Mouse (Mus musculus) stomach, adult 2 months (tissue): ENCODE results near the gene Pnmal1. TPM values are rescaled to one million over a fixed set of nuclear protein-coding genes. Genes with fewer than 3 reads are reported as not detected.

ENCODE experiments used
- polyA plus RNA-seq: library from polyadenylated mRNA; depleted of rRNA; stranded (reverse); fragments of >200 nt; gene quantifications from 2 replicates; pipeline ENCODE4 v1.2.3, GENCODE M21; 2012; rRNA removed

Gene Pnmal1
- 0.04 and 0.08 TPM in 2 replicates for polyA plus RNA-seq

DNA sequence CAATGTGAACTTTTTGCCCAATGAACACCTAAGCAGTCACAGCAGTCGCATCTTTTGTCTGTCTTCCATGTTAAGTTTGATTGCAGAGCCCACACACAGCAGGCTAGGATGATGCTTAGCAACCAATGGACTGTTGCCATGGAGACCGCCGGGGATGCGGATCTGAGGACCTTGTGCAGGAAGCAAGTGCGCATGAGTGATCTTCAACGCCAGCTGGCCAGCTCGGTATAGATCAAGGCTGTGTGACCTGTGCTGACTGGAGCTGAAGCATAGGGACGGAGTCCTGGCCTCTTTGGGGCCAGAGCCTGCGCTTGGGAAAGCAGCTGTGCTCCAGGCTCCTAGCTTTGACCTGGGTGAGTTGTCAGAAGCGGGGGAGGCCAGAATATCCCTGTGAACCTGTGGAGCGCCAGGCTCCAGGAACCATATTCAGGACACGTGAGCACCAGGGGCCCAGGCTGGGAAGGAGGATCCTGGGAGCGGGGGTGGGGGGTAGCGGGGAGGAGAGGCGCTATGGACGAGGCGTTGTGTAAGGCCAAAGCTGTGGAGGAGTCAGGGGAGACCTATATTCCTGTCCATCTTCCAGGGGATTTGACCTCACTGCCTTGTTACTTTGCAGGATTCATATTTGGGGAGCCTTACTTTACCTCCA is at the start of gene Pnmal1:
Gene Pnmal1, plus strand, starts transcription at position 141 of the 649 bp plus-strand sequence.

DNA sequence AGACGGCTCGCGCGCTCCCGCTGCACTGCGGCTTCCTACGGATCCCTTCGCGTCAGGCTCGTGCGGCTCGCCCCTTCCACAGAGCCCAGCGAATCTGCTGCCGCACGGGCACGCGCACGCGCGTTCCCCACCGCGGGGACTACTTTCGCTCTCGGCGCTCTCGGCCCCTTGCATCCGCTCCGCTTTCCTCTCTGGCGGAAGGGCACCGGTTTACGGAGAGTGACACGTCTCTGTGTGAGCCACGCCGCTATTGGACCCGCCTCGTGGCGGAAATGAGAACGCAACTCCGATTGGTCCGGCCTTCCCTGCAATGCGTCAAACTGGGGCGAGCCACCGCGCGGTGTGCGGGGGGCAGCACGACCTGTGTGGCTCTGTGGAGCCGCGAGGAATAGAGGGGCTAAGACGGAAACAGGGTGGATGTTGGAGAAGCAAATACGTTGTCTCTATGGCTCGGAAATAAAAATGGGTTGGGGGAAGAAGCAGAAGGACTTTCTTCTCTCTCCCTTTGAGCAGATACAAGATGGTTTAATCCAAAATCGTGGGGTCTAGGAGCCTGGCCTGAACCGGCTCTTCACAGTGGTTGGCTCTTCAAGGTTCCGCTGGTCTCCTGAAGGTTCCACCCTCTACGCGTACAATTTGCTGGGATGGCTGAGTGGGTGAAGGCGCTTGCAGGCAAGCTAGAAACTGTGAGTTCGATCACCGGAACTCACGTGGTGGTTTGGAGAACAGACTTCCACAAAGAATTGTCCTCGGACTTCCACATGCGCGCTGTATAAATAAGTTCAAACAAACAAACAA is 35.2 kb upstream of the Pnmal1 start, which contains the start of gene Calm3:
Gene Calm3, minus strand, starts transcription at position 78 of the 798 bp plus-strand sequence.

DNA sequence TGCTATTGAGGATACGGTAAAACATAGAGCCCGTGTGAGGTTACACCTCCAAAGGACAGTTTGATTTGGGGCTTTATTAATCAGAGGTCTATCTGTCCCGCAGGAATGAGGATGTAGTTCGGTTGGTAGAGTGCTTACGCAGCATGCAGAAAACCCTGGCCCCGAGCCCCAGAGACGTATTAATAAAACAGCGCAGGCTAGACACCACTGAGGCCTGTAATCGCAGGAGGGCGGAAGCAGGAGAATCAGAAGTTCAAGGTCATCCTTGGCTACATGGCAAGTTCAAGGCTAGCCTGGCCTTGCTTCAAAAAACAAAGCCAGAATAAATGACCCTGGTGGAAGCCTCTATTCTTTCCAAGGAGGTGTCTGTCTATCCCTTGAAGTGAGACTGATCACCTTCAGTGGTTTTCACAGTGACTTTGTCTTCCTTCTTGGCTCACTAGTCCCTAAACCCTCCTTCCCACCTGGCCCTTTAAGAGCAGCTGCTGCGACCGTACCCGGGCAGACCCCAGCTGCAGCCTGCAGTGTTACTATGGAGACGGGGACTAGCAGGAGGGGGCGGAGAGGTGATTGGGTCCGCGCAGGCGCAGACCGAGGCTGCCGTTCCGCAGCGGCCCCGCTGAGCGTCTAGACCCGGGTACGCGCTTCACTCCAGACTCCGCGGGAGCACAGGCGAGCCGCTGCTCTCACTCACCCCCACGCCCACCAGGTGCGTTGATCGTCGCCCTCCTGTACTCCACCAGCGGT is 15.2 kb upstream of the Pnmal1 start, which contains the start of gene Pnmal2:
Gene Pnmal2, plus strand, starts transcription at position 622 of the 747 bp plus-strand sequence.

DNA sequence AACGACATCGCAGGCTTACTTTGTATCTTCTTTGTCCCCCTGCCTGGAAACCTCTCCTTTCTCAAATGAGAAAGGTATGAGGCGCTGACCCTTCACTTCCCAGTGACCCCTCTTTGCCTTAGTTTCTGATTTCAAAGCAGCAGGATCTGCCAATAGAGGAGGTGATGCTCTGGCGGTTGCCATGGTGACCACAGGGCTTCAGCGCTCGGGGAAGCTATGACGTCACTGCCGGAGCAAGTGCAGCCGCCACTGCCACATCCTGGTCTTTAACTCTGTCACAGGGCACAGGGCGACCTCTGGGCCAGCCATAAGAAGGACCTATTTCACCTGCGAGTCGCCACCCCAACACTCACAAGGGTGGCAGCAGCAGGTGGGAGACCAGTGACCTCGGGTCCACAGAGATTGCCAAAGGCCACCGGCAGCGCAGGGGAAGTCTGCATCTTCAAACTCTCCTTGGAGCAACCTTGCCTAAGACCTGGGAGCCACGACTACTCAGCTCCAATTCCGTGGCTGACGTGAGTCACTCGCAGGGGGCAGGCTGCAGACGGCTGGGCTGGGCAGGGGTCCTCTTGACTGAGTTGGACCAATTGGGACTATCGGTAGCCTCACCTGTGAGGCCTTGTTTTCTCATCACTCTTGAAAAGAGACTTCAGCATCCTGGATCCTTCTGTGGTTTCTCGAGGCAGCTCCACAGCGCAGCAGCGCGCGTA is 23.5 kb downstream of the Pnmal1 start, which contains the start of gene Gm42372:
Gene Gm42372, plus strand, starts transcription at position 228 of the 710 bp plus-strand sequence.

DNA sequence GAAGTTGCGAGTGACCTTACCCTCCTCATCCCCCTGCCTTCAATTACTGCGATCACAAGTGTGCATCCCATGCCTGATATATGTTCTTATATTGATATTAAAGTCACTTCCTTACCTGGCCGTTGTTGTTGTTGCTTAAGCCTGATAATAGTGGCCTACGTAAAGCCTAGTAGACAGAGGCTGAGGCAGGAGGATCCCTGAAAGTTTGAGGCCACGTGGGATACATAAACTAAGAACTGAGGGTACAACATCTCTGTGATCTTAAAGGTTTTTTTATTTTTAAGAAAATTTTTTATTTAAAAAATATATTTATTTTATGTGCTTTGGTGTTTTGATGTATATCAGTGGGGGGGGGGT is 33.0 kb downstream of the Pnmal1 start, which contains the start of gene Ccdc8:
Gene Ccdc8, plus strand, starts transcription at position 258 of the 357 bp plus-strand sequence.

Other genes with a start within 250 kb of the Pnmal1 start
- gene Ceacam9, start 237.8 kb upstream of the Pnmal1 start, polyA plus RNA-seq = 0.16 TPM in 1 of 2 replicates, not detected in the other
- gene Ap2s1, start 221.3 kb upstream of the Pnmal1 start, polyA plus RNA-seq = 208 and 306 TPM in 2 replicates
- gene Slc1a5, start 178.3 kb upstream of the Pnmal1 start, polyA plus RNA-seq = 38.8 and 53.1 TPM in 2 replicates
- gene Strn4, start 143.8 kb upstream of the Pnmal1 start, polyA plus RNA-seq = 67.8 and 69.3 TPM in 2 replicates
- 11.9 and 19.0 TPM in 2 replicates for gene Fkrp, start 142.9 kb upstream of the Pnmal1 start, polyA plus RNA-seq
- gene Prkd2, start 116.8 kb upstream of the Pnmal1 start, polyA plus RNA-seq = 13.5 and 16.1 TPM in 2 replicates
- 30.7 and 76.5 TPM in 2 replicates for gene Dact3, start 84.4 kb upstream of the Pnmal1 start, polyA plus RNA-seq
- gene Gng8, start 67.9 kb upstream of the Pnmal1 start, polyA plus RNA-seq = 5.1 and 6.2 TPM in 2 replicates
- 1.8 and 3.1 TPM in 2 replicates for gene Ptgir, start 53.2 kb upstream of the Pnmal1 start, polyA plus RNA-seq
- 145 and 149 TPM in 2 replicates for gene Calm3, start 35.6 kb upstream of the Pnmal1 start, polyA plus RNA-seq
- 1.8 and 3.2 TPM in 2 replicates for gene Pnmal2, start 15.0 kb upstream of the Pnmal1 start, polyA plus RNA-seq
- gene Gm42372, start 23.4 kb downstream of the Pnmal1 start, polyA plus RNA-seq = 0.01 TPM in 1 of 2 replicates, not detected in the other
- 0.70 TPM in 2 replicates for gene Ccdc8, start 33.0 kb downstream of the Pnmal1 start, polyA plus RNA-seq
- 124 and 163 TPM in 2 replicates for gene Ppp5c, start 68.2 kb downstream of the Pnmal1 start, polyA plus RNA-seq
- gene Hif3a, start 102.7 kb downstream of the Pnmal1 start, polyA plus RNA-seq = 0.29 and 1.7 TPM in 2 replicates
- not detected in 2 replicates for gene Psg16, start 114.4 kb downstream of the Pnmal1 start, polyA plus RNA-seq
- gene Ceacam3, start 190.6 kb downstream of the Pnmal1 start, polyA plus RNA-seq = not detected in 2 replicates
- gene Psg29, start 243.8 kb downstream of the Pnmal1 start, polyA plus RNA-seq = not detected in 2 replicates